Mouse (Mus musculus): ENCODE results near the gene Tubgcp5. TPM values are rescaled to one million over a fixed set of nuclear protein-coding genes. Genes with fewer than 3 reads are reported as not detected.

Gene Tubgcp5
- total and polyA plus RNA-seq, 3 experiments = 13.0 to 28.8 (median 24.1) TPM

- no peak overlapping the region for H3K4me3 ChIP-seq (replicated peaks in 1 of 3; ENCODE audit: low read depth in 2 of 3, low read length in 2 of 3, poor library complexity in 1 of 3)
- in situ Hi-C loops (cut with MboI; ENCODE audit: low pct_ligation_motif_present, low pct_unique_long_range_greater_than_20kb, low sequenced_read_pairs) = no loop called here
- no peak for DNase-seq (ENCODE audit: extremely low read depth)
- no peaks in the 10 kb centered on the region for H3K27me3 ChIP-seq (replicated peaks)
- peaks cover 3 to 29% of the 10 kb centered on the region in 2 experiments for H3K36me3 ChIP-seq (replicated peaks in 1 of 2; ENCODE audit: control insufficient read depth in 1 of 2, insufficient read depth in 1 of 2, low read length in 1 of 2)
- H3K4me1 ChIP-seq (ENCODE audit: control insufficient read depth in 1 of 2, insufficient read depth in 2 of 2) = peaks cover 2 to 8% of the 10 kb centered on the region in 2 experiments; a peak in 2 of 4 replicates
- H3K27ac ChIP-seq (ENCODE audit: insufficient read depth, low read depth) = no peak overlapping the region
- no peak overlapping the region for H3K9ac ChIP-seq (ENCODE audit: insufficient read depth, low read depth)
- TF ChIP-seq IRF4 (IDR thresholded peaks at IDR 0.05; ENCODE audit: low read depth, low read length) (no peak), MEF2A (IDR thresholded peaks at IDR 0.05; ENCODE audit: borderline replicate concordance, low read depth, low read length) (no peak), MAFK (IDR thresholded peaks at IDR 0.05; ENCODE audit: insufficient replicate concordance, low read length) (no peak), USF1 (IDR thresholded peaks at IDR 0.05; ENCODE audit: low read depth, low read length) (no peak), RAD21 (IDR thresholded peaks at IDR 0.05; ENCODE audit: low read depth, low read length) (no peak), NRF1 (IDR thresholded peaks at IDR 0.05; ENCODE audit: low read depth, low read length) (no peak), KAT2A (IDR thresholded peaks at IDR 0.05; ENCODE audit: insufficient replicate concordance, low read length) (no peak), SIN3A (IDR thresholded peaks at IDR 0.05; ENCODE audit: low read length) (no peak), USF2 (conservative IDR thresholded peaks at IDR 0.05; ENCODE audit: low read depth, low read length) (no peak), NELFE (IDR thresholded peaks at IDR 0.05; ENCODE audit: low read depth, low read length) (no peak), MYC (IDR thresholded peaks at IDR 0.05; ENCODE audit: low read depth, low read length) (no peak), HCFC1 (IDR thresholded peaks at IDR 0.05; ENCODE audit: low read depth, low read length) (no peak), ZC3H11A (IDR thresholded peaks at IDR 0.05; ENCODE audit: low read depth, low read length) (no peak), ETS1 (conservative IDR thresholded peaks at IDR 0.05; ENCODE audit: low read depth, low read length) (no peak), SMC3 (IDR thresholded peaks at IDR 0.05; ENCODE audit: low read depth, low read length) (no peak), TBP (conservative IDR thresholded peaks at IDR 0.05; ENCODE audit: low read depth, low read length) (no peak), ZNF384 (IDR thresholded peaks at IDR 0.05; ENCODE audit: low read depth, low read length) (no peak), POLR2A (IDR thresholded peaks at IDR 0.05; ENCODE audit: low read depth, low read length) (no peak), JUN (IDR thresholded peaks at IDR 0.05; ENCODE audit: insufficient read depth, low read depth, low read length) (no peak), JUND (conservative IDR thresholded peaks at IDR 0.05; ENCODE audit: low read depth, low read length) (no peak)
- H3K79me2 ChIP-seq (replicated peaks; ENCODE audit: control insufficient read depth, extremely low read depth, insufficient read depth, poor library complexity, severe bottlenecking) = no peaks in the 10 kb centered on the region
- no peak overlapping the region for H3K4me2 ChIP-seq (ENCODE audit: insufficient read depth, low read depth, poor library complexity, severe bottlenecking)
- dilution Hi-C loops (cut with MboI; ENCODE audit: extremely low pct_ligation_motif_present, extremely low pct_unique_long_range_greater_than_20kb, low sequenced_read_pairs) = no loop called here
- H3K9me3 ChIP-seq (replicated peaks; ENCODE audit: low read length) = no peaks in the 10 kb centered on the region
Observed at GRCm38 (mm10) chr7:55836877-55837276, 42.9 kb downstream of the Tubgcp5 start.

- TF ChIP-seq MAFK (IDR thresholded peaks at IDR 0.05; ENCODE audit: insufficient replicate concordance, low read length) = no peak
- no peak for TF ChIP-seq RAD21 (IDR thresholded peaks at IDR 0.05; ENCODE audit: low read depth, low read length)
- no peak for TF ChIP-seq ELF1 (IDR thresholded peaks at IDR 0.05; ENCODE audit: low read depth, low read length)
- TF ChIP-seq SMC3 (IDR thresholded peaks at IDR 0.05; ENCODE audit: low read depth, low read length) = no peak
- no peak for TF ChIP-seq UBTF (IDR thresholded peaks at IDR 0.05; ENCODE audit: low read depth, low read length)
- no peak for TF ChIP-seq KAT2A (IDR thresholded peaks at IDR 0.05; ENCODE audit: insufficient replicate concordance, low read length)
- no peak for TF ChIP-seq ZKSCAN1 (IDR thresholded peaks at IDR 0.05; ENCODE audit: borderline replicate concordance, low read depth, low read length)
- TF ChIP-seq ETS1 (conservative IDR thresholded peaks at IDR 0.05; ENCODE audit: low read depth, low read length) = no peak
- no peak for TF ChIP-seq IRF4 (IDR thresholded peaks at IDR 0.05; ENCODE audit: low read depth, low read length)
- TF ChIP-seq PAX5 (IDR thresholded peaks at IDR 0.05; ENCODE audit: low read length) = no peak
- Histone ChIP-seq H3K9me3 (replicated peaks; ENCODE audit: low read length) (no peaks in the 10 kb centered on the region), H3K36me3 (replicated peaks in 1 of 2; ENCODE audit: control insufficient read depth in 1 of 2, insufficient read depth in 1 of 2, low read length in 1 of 2) (peaks cover 0 to 8% of the 10 kb centered on the region in 2 experiments), H3K27ac (ENCODE audit: insufficient read depth, low read depth) (no peak within 1 kb of the TSS), H3K27me3 (replicated peaks) (no peaks in the 10 kb centered on the region), H3K4me3 (replicated peaks in 1 of 3; ENCODE audit: low read depth in 2 of 3, low read length in 2 of 3, poor library complexity in 1 of 3) (peak within 1 kb of the TSS; percentile 58 to 90 (median 79)), H3K4me2 (ENCODE audit: insufficient read depth, low read depth, poor library complexity, severe bottlenecking) (peak within 1 kb of the TSS; percentile 89), H3K4me1 (ENCODE audit: control insufficient read depth in 1 of 2, insufficient read depth in 2 of 2) (peaks cover 2 to 22% of the 10 kb centered on the region in 2 experiments; a peak in 2 of 4 replicates), H3K9ac (ENCODE audit: insufficient read depth, low read depth) (peak within 1 kb of the TSS; percentile 87), H3K79me2 (replicated peaks; ENCODE audit: control insufficient read depth, extremely low read depth, insufficient read depth, poor library complexity, severe bottlenecking) (peaks cover 8% of the 10 kb centered on the region; the same call in 1 of the 2 replicates)
- dilution Hi-C loops (cut with MboI; ENCODE audit: extremely low pct_ligation_motif_present, extremely low pct_unique_long_range_greater_than_20kb, low sequenced_read_pairs) = no loop called here
- DNase-seq (ENCODE audit: extremely low read depth) = no peak
- in situ Hi-C loops (cut with MboI; ENCODE audit: low pct_ligation_motif_present, low pct_unique_long_range_greater_than_20kb, low sequenced_read_pairs) = no loop called here
Observed at GRCm38 (mm10) chr7:55841445-55841844, 47.5 kb downstream of the Tubgcp5 start, which contains the start of gene Cyfip1. Gene Cyfip1 (plus strand): TSS chr7:55841745.

Data from CH12.LX (cell line).